Mouse (Mus musculus) heart, adult 2 months (tissue): ENCODE data around the gene Gtf3c5. TPM values are rescaled to one million over a fixed set of nuclear protein-coding genes. Genes with fewer than 3 reads are reported as not detected.

Experiments
- DNase-seq, 2 experiments: peaks; one replicate each; pipeline ENCODE4 v3.0.0; 2021
- H3K27ac ChIP-seq: fragments of 200-600 bp; 2 replicates; pipeline ENCODE4 v1.8.1; 2022
- H3K27me3 ChIP-seq: fragments of 200-500 bp; 2 replicates; pipeline ENCODE4 v1.6.1; 2012; ENCODE audit warnings: mild to moderate bottlenecking, low read length, inconsistent platforms, mixed read lengths; ENCODE audit not compliant: control insufficient read depth, insufficient read depth
- H3K36me3 ChIP-seq: fragments of 200-500 bp; 2 replicates; pipeline ENCODE4 v1.6.1; 2012; ENCODE audit warnings: low read length, inconsistent platforms; ENCODE audit not compliant: control insufficient read depth, insufficient read depth
- H3K4me1 ChIP-seq: fragments of 200-500 bp; 2 replicates; pipeline ENCODE4 v1.6.1; 2011; ENCODE audit warnings: low read length; ENCODE audit not compliant: control insufficient read depth, insufficient read depth
- H3K4me3 ChIP-seq: fragments of 200-600 bp; 2 replicates; pipeline ENCODE4 v1.8.1; 2022
- H3K79me2 ChIP-seq: fragments of 200-500 bp; replicated peaks from 2 replicates; pipeline ENCODE4 v1.6.1; 2012; ENCODE audit warnings: mild to moderate bottlenecking, inconsistent platforms, low read length, moderate library complexity, mixed read lengths; ENCODE audit not compliant: control insufficient read depth, insufficient read depth
- H3K9ac ChIP-seq: fragments of 200-500 bp; 2 replicates; pipeline ENCODE4 v1.6.1; 2012; ENCODE audit warnings: low read depth, mild to moderate bottlenecking, control low read depth, inconsistent platforms, low read length, mixed read lengths
- CTCF ChIP-seq: fragments of 200-600 bp; IDR thresholded peaks from 2 replicates; pipeline ENCODE4 v1.8.1; 2022; ENCODE audit warnings: antibody characterized with exemption, mild to moderate bottlenecking, moderate library complexity
- EP300 ChIP-seq: fragments of 200-500 bp; IDR thresholded peaks from 2 replicates; pipeline ENCODE4 v1.6.1; 2011; ENCODE audit warnings: low read depth, low read length, control low read depth; ENCODE audit not compliant: insufficient read depth
- POLR2A ChIP-seq: fragments of 200-500 bp; IDR thresholded peaks from 2 replicates; pipeline ENCODE4 v1.6.1; 2011; ENCODE audit warnings: mild to moderate bottlenecking, low read depth, low read length, control low read depth; ENCODE audit not compliant: insufficient read depth
- WGBS: fragments of 180-500 bp; shearing (Covaris S2); methylation state at CpG from one replicate; pipeline ENCODE4 v1.1.7; 2018; 5-methylcytosine and 5-hydroxymethylcytosine counted together
- intact Hi-C: fragments of 180-260 bp; cut with DNase I; formaldehyde crosslinking; loops from one replicate; pipeline ENCODE4 v1.15.1; 2025
- polyA plus RNA-seq: library from polyadenylated mRNA; depleted of rRNA; stranded (reverse); fragments of >200 nt; gene quantifications from 2 replicates; pipeline ENCODE4 v1.2.3, GENCODE M21; 2012
- total RNA-seq, 2 experiments: library from RNA; stranded (reverse); gene quantifications; 2 replicates each; pipeline ENCODE4 v1.2.3; 2021

The Gtf3c5 gene
- total and polyA plus RNA-seq, 3 experiments = 11.0 to 14.3 (median 12.2) TPM

GRCm38 (mm10) chr2:28543894-28544293 is 39.7 kb downstream of the Gtf3c5 start:
- no peak for DNase-seq
- WGBS = 83% methylated on average over 8 of the region's 8 CpGs
- H3K27me3 ChIP-seq = no peaks in the 10 kb centered on the region

GRCm38 (mm10) chr2:28540587-28541227 is 42.8 kb downstream of the Gtf3c5 start:
- intact Hi-C loops = no loop called here
- Histone ChIP-seq H3K27ac (no peak overlapping the region), H3K36me3 (no peaks in the 10 kb centered on the region), H3K9ac (no peak overlapping the region), H3K4me1 (peaks cover 21% of the 10 kb centered on the region), H3K27me3 (no peaks in the 10 kb centered on the region), H3K4me3 (no peak overlapping the region), H3K79me2 (no peaks in the 10 kb centered on the region)
- WGBS = 84% methylated on average over 8 of the region's 8 CpGs
- no peak for TF ChIP-seq EP300
- no peak for TF ChIP-seq CTCF
- no peak for TF ChIP-seq POLR2A
- no peak for DNase-seq

More at GRCm38 (mm10) chr2:28543894-28544293, 39.7 kb downstream of the Gtf3c5 start:
- Histone ChIP-seq H3K4me1 (peaks cover 15% of the 10 kb centered on the region), H3K79me2 (no peaks in the 10 kb centered on the region), H3K36me3 (no peaks in the 10 kb centered on the region), H3K27ac (no peak overlapping the region), H3K4me3 (no peak overlapping the region), H3K9ac (no peak overlapping the region)
- no peak for TF ChIP-seq POLR2A
- TF ChIP-seq CTCF = no peak
- TF ChIP-seq EP300 = no peak
- intact Hi-C loops = no loop called here

DNA sequence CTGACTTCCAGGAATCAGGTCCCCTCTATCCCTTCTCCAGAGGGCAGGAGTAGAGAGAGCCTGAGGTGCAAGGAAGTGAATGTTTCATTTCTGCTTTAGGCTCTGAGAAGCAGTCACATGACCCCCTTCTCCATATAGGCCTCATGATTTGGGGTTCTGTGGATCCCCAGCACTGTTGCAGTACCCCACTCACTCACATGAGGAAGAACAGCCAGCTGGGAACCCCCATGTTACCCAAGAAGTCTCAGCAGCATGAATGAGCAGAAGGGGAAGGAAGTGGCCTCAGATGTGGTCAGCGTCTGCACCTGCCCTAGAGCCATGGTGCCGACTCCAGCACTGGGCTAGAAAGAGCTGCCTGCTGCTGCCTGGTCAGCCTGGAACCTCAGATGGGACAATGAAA is 43.6 kb downstream of the Gtf3c5 start:
- no peaks in the 10 kb centered on the region for H3K36me3 ChIP-seq
- 33% methylated on average over 2 of the region's 2 CpGs for WGBS
- H3K79me2 ChIP-seq = no peaks in the 10 kb centered on the region
- H3K27me3 ChIP-seq = no peaks in the 10 kb centered on the region
- no peak for TF ChIP-seq POLR2A
- no peak for TF ChIP-seq CTCF
- TF ChIP-seq EP300 = peak; percentile 35; the same call in 1 of the 2 replicates
- no peak overlapping the region for H3K9ac ChIP-seq
- intact Hi-C loops = no loop called here
- H3K27ac ChIP-seq = peak overlapping the region; percentile 34
- DNase-seq = peak in 1 of 2 experiments; percentile 70
- H3K4me3 ChIP-seq = no peak overlapping the region
- peaks cover 28% of the 10 kb centered on the region for H3K4me1 ChIP-seq

DNA sequence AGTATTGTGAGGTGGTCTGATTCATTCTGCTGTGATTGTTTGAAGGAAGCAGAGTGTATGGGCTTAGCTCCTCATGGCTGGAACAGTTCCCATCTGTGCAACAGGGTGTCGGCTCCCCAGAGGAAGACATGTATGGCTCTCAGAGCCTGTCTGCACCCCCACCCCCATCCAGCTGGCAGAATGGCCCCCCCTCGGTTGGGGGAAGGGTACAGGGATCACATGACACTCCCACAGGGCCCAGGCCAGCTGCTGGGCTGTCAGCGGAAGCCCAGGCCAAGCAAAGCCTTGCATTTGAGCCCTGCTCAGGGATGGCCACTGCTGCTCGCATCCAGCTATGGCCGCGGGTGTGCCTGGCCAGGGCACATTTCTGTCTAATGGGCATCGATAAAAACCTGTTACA is 44.3 kb downstream of the Gtf3c5 start:
- H3K27me3 ChIP-seq = no peaks in the 10 kb centered on the region
- H3K4me3 ChIP-seq = no peak overlapping the region
- H3K36me3 ChIP-seq = no peaks in the 10 kb centered on the region
- DNase-seq = peak; percentile 71
- WGBS = 19% methylated on average over 7 of the region's 7 CpGs
- intact Hi-C loops = no loop called here
- no peaks in the 10 kb centered on the region for H3K79me2 ChIP-seq
- peak overlapping the region; percentile 34 for H3K27ac ChIP-seq
- peaks cover 29% of the 10 kb centered on the region for H3K4me1 ChIP-seq
- TF ChIP-seq CTCF (no peak), POLR2A (no peak), EP300 (no peak)
- no peak overlapping the region for H3K9ac ChIP-seq

- H3K9ac ChIP-seq = no peak overlapping the region
- intact Hi-C loops = no loop called here
- no peaks in the 10 kb centered on the region for H3K27me3 ChIP-seq
- H3K4me3 ChIP-seq = no peak overlapping the region
- no peak for DNase-seq
- H3K4me1 ChIP-seq = peaks cover 32% of the 10 kb centered on the region
- no peaks in the 10 kb centered on the region for H3K36me3 ChIP-seq
- H3K79me2 ChIP-seq = no peaks in the 10 kb centered on the region
- 67% methylated on average over 1 of the region's 1 CpGs for WGBS
- TF ChIP-seq EP300 (no peak), POLR2A (no peak), CTCF (no peak)
- H3K27ac ChIP-seq = peak overlapping the region; percentile 34
Measured at GRCm38 (mm10) chr2:28538817-28539128, 44.8 kb downstream of the Gtf3c5 start.

GRCm38 (mm10) chr2:28537995-28538816 is 45.3 kb downstream of the Gtf3c5 start:
- Histone ChIP-seq H3K27me3 (no peaks in the 10 kb centered on the region), H3K9ac (no peak overlapping the region), H3K4me1 (peaks cover 33% of the 10 kb centered on the region), H3K4me3 (no peak overlapping the region), H3K27ac (no peak overlapping the region), H3K79me2 (no peaks in the 10 kb centered on the region), H3K36me3 (no peaks in the 10 kb centered on the region)
- 64% methylated on average over 8 of the region's 8 CpGs for WGBS
- TF ChIP-seq CTCF = no peak
- TF ChIP-seq EP300 = no peak
- no peak for TF ChIP-seq POLR2A
- intact Hi-C loops = no loop called here
- DNase-seq = no peak
